Mouse (Mus musculus) lung, embryonic 14.5 days (tissue): Measurements from ENCODE around the gene Comtd1. TPM values are rescaled to one million over a fixed set of nuclear protein-coding genes. Genes with fewer than 3 reads are reported as not detected.

ENCODE experiments used
- ATAC-seq: fragments of 200-750 bp; cut with Nextera tagmentation; 2 replicates; pipeline ENCODE4 v1.8.0; 2017; ENCODE audit warnings: mild to moderate bottlenecking, moderate TSS enrichment, moderate library complexity; ENCODE audit not compliant: insufficient read depth
- DNase-seq: peaks from one replicate; pipeline ENCODE4 v3.0.0-alpha.2; 2015
- H3K27ac ChIP-seq: fragments of 300-500 bp; sonication (generic); 2 replicates; pipeline ENCODE4 v1.5.1; 2014; ENCODE audit warnings: low read depth, mild to moderate bottlenecking, moderate library complexity
- H3K27me3 ChIP-seq: fragments of 300-500 bp; sonication (generic); 2 replicates; pipeline ENCODE4 v1.6.1; 2014; ENCODE audit warnings: low read length, control low read depth; ENCODE audit not compliant: insufficient read depth
- H3K36me3 ChIP-seq: fragments of 300-500 bp; sonication (generic); 2 replicates; pipeline ENCODE4 v1.6.1; 2014; ENCODE audit warnings: control low read depth; ENCODE audit not compliant: insufficient read depth
- H3K4me1 ChIP-seq: fragments of 300-500 bp; sonication (generic); 2 replicates; pipeline ENCODE4 v1.6.1; 2014; ENCODE audit warnings: antibody characterized with exemption, control low read depth; ENCODE audit not compliant: insufficient read depth
- H3K4me2 ChIP-seq: fragments of 300-500 bp; sonication (generic); 2 replicates; pipeline ENCODE4 v1.6.1; 2014; ENCODE audit warnings: mild to moderate bottlenecking
- H3K4me3 ChIP-seq: fragments of 300-500 bp; sonication (generic); 2 replicates; pipeline ENCODE4 v1.5.1; 2014; ENCODE audit warnings: low read depth, low read length
- H3K9ac ChIP-seq: fragments of 300-500 bp; sonication (generic); 2 replicates; pipeline ENCODE4 v1.6.1; 2014
- H3K9me3 ChIP-seq: fragments of 300-500 bp; sonication (generic); 2 replicates; pipeline ENCODE4 v1.6.1; 2016; ENCODE audit warnings: low read depth, low read length, control low read depth
- CTCF ChIP-seq: IDR thresholded peaks from 2 replicates; pipeline ENCODE4 v1.5.1; 2016; ENCODE audit warnings: antibody characterized with exemption, low read depth
- WGBS: fragments of 180-500 bp; shearing (Covaris S2); extraction: QIAGEN DNeasy Blood & Tissue Kit; methylation state at CpG from one replicate; pipeline ENCODE4 v1.1.7; 2014; 5-methylcytosine and 5-hydroxymethylcytosine counted together
- polyA plus RNA-seq: library from polyadenylated mRNA; unstranded; fragments of >200 nt; fragmentation: Nextera tagmentation; extraction: Ambion mirVana; gene quantifications from 2 replicates; pipeline ENCODE4 v1.2.1, GENCODE M21; 2014

Gene Comtd1
- polyA plus RNA-seq, 1 experiment from 2014 or later = 17.0 TPM

GRCm38 (mm10) chr14:21847381-21848165, 1.2 kb downstream of the Comtd1 start:
- peak; percentile 71 for ATAC-seq
- H3K27me3 ChIP-seq = no peaks in the 10 kb centered on the region
- peak overlapping the region; percentile 79 for H3K27ac ChIP-seq
- peaks cover 45% of the 10 kb centered on the region for H3K36me3 ChIP-seq
- H3K4me1 ChIP-seq = peaks cover 14% of the 10 kb centered on the region
- peak overlapping the region; percentile 100 for H3K4me2 ChIP-seq
- peak overlapping the region; percentile 63 for H3K9ac ChIP-seq
- peak overlapping the region; percentile 69 for H3K4me3 ChIP-seq
- peak; percentile 88 for DNase-seq
- H3K9me3 ChIP-seq = no peaks in the 10 kb centered on the region
- WGBS = under 1% methylated on average over 50 of the region's 50 CpGs
- 0 out of 2 replicates have a peak, but pooled peaks have one; percentile 16 for TF ChIP-seq CTCF

- no peak for ATAC-seq
Observed at GRCm38 (mm10) chr14:21846827-21847380, 1.9 kb downstream of the Comtd1 start.

GRCm38 (mm10) chr14:21843263-21843662, 5.5 kb downstream of the Comtd1 start:
- Histone ChIP-seq H3K4me1 (0 out of 2 replicates have a peak, but pooled peaks cover 7% of the 10 kb centered on the region), H3K4me2 (no peak overlapping the region), H3K9ac (no peak overlapping the region), H3K4me3 (no peak overlapping the region), H3K36me3 (peaks cover 87% of the 10 kb centered on the region), H3K9me3 (no peaks in the 10 kb centered on the region), H3K27me3 (no peaks in the 10 kb centered on the region), H3K27ac (no peak overlapping the region)
- DNase-seq = no peak
- TF ChIP-seq CTCF = no peak
- 55% methylated on average over 6 of the region's 6 CpGs for WGBS
- no peak for ATAC-seq

More at GRCm38 (mm10) chr14:21846827-21847380, 1.9 kb downstream of the Comtd1 start:
- Histone ChIP-seq H3K4me3 (peak overlapping the region; percentile 69), H3K36me3 (peaks cover 51% of the 10 kb centered on the region), H3K27me3 (no peaks in the 10 kb centered on the region), H3K9me3 (no peaks in the 10 kb centered on the region), H3K4me2 (peak overlapping the region; percentile 100), H3K27ac (peak overlapping the region; percentile 79; the same call in 1 of the 2 replicates), H3K9ac (peak overlapping the region; percentile 63; the same call in 1 of the 2 replicates), H3K4me1 (peaks cover 9% of the 10 kb centered on the region; the same call in 1 of the 2 replicates)
- WGBS = 13% methylated on average over 10 of the region's 10 CpGs
- TF ChIP-seq CTCF = no peak
- peak; percentile 23 for DNase-seq

GRCm38 (mm10) chr14:21841819-21842592, 6.8 kb downstream of the Comtd1 start:
- 71% methylated on average over 5 of the region's 5 CpGs for WGBS
- no peaks in the 10 kb centered on the region for H3K4me1 ChIP-seq
- H3K27ac ChIP-seq = no peak overlapping the region
- H3K4me3 ChIP-seq = no peak overlapping the region
- H3K9ac ChIP-seq = no peak overlapping the region
- TF ChIP-seq CTCF = no peak
- ATAC-seq (no peak), DNase-seq (no peak)
- no peak overlapping the region for H3K4me2 ChIP-seq
- peaks cover 99% of the 10 kb centered on the region for H3K36me3 ChIP-seq
- no peaks in the 10 kb centered on the region for H3K27me3 ChIP-seq
- no peaks in the 10 kb centered on the region for H3K9me3 ChIP-seq

- no peak overlapping the region for H3K9ac ChIP-seq
- DNase-seq (peak; percentile 26), ATAC-seq (no peak)
- H3K36me3 ChIP-seq = peaks cover 98% of the 10 kb centered on the region
- H3K4me3 ChIP-seq = no peak overlapping the region
- no peaks in the 10 kb centered on the region for H3K9me3 ChIP-seq
- no peaks in the 10 kb centered on the region for H3K27me3 ChIP-seq
- no peak overlapping the region for H3K27ac ChIP-seq
- TF ChIP-seq CTCF = no peak
- 0 out of 2 replicates have a peak, but pooled peaks cover under 1% of the 10 kb centered on the region for H3K4me1 ChIP-seq
- 40% methylated on average over 8 of the region's 8 CpGs for WGBS
- H3K4me2 ChIP-seq = no peak overlapping the region
Observed at GRCm38 (mm10) chr14:21838336-21839017, 10.3 kb downstream of the Comtd1 start.

DNA sequence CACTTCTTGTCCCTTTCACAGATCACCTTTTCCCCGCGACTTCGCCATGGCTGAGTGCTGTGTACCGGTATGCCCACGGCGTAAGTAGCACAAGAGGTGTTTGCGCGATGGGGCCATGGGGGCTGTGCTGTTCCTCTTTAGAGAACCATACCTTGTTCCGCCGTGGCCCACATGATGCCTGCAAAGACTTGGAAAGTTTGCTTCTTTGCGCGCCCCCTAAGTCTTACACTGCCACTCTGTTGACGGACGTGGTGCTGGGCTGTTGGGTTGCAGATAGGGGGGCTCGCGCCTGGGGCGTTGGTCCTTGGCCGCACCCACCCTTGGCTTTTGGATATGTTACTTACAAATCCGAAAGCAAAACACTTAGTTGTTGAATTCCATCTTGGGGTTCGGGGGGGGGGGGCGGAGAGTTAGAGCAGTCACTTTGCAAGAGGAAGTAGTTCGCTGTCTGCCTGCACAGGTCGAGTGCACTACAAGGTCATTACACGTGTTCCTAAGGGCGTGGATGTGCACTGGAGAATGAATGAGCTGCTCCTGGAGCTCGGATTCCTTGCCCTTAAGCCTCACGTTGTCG, 16.9 kb downstream of the Comtd1 start:
- no peak for DNase-seq
- Histone ChIP-seq H3K9ac (peak overlapping the region; percentile 92), H3K27ac (peak overlapping the region; percentile 96), H3K4me1 (0 out of 2 replicates have a peak, but pooled peaks cover 5% of the 10 kb centered on the region), H3K36me3 (peaks cover 38% of the 10 kb centered on the region), H3K4me3 (peak overlapping the region; percentile 97), H3K9me3 (no peaks in the 10 kb centered on the region), H3K4me2 (peak overlapping the region; percentile 80), H3K27me3 (no peaks in the 10 kb centered on the region)
- ATAC-seq = no peak; the same call in 1 of the 2 replicates
- 0 out of 2 replicates have a peak, but pooled peaks have one; percentile 0 for TF ChIP-seq CTCF
- WGBS = under 1% methylated on average over 28 of the region's 28 CpGs
